Mouse (Mus musculus) cerebellum, adult 11 months (tissue): ENCODE results near the gene Thada.

Experiments
- DNase-seq: peaks from one replicate; pipeline ENCODE4 v3.0.0; 2022

Thada gene

DNA sequence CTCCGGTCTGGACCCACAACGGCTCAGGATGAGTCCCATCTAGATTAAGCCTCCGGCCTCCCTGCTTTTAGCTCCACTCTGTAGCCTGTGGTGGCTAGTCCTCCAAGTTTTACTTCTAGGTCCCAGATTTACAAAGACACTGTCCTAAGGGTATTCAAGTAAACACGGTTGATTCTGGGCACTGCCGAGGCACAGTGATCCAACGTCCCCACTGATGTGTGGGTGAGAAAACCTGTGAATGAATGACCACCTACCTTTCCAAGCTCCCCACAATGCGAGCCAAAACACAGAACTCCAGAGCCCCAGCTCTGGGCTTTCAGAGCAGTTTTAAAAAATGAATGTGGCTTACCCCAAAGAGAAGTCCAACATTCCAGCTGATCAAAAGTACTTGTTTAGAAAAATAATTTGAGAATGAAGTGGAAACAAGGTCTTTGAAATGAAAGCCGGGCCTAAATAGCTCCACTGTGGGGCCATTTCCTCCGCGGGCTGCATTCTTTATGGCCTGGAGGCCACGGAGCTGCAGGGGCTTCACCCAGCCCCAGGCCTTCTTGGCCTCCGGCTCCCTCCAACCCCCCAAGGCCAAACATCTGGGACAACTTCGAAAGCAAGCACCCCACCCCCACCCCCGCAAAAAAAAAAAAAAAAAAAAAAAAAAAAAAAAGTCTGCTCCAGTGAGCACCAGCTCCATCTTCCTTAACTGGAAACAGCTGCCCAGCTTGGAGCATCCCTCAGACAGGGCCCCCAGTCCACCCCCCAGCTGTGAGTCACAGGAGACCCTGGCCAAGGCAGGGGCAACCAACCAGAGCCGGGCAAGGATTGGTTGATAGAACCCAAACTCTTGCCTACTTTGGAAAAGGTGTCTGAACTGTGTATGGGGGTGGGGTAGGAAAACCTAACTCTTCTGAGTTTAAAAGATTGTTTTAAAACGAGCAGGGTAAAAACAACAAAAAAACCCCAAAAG, 283.4 kb downstream of the Thada start:
- no peak for DNase-seq

DNA sequence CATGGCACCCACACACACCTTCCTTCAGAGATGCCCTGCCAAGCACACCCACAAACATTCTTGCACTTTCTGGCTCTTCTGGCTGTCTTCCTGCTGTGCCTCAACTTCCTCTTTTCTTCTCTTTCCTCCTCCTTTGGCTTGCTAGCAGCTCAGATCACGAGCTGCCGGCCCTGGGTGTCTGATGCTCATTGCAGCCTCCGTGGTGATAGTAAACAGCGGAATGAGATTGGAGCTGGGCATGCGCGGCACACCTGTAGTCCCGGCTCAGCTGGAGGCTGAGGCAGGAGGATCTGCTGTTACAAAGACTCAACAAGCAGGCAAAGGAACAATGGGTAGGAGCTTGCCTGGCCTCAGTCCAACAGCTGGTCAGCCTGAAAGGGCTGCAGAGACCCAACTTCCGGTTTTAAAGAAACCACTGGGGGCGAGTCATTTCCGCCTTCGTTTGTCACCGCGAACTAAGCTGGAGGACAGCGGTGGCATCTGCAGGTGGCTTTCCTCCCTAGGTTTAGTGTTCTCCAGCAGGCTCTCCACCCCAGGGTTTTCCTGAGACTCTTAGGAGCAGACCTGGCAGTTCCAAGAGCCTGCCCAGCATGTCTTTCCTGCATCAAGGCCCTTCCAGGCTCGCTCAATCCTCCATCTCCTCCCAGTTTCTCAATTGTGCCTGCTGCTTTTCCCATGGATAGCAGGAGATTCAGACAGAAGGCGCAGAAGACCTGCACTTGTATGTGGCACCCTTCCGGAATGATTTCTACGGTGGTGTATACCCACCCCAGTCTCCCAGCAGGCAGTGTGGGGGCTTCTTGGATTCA, 284.3 kb downstream of the Thada start:
- no peak for DNase-seq

GRCm38 (mm10) chr17:84180715-84181501, 285.1 kb downstream of the Thada start:
- DNase-seq = no peak

DNA sequence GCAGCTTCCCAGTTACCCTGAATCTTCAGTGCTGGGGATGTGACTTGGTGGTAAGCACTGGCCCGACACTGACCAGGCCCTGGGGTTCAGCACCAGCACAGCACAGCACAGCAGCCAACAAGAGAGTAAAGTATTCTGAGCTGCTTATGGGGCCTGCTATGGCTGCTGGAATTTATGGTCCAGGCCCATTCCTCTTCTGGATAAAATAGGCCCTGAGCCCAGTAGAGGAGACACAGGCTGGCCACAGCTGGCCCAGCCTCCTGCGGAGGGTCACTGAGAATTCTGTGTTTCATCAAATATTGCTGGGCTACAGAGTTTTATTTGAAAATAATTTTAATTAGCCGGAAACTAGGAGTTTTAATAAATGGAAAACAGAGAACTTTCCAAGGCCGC, 286.0 kb downstream of the Thada start:
- no peak for DNase-seq

DNA sequence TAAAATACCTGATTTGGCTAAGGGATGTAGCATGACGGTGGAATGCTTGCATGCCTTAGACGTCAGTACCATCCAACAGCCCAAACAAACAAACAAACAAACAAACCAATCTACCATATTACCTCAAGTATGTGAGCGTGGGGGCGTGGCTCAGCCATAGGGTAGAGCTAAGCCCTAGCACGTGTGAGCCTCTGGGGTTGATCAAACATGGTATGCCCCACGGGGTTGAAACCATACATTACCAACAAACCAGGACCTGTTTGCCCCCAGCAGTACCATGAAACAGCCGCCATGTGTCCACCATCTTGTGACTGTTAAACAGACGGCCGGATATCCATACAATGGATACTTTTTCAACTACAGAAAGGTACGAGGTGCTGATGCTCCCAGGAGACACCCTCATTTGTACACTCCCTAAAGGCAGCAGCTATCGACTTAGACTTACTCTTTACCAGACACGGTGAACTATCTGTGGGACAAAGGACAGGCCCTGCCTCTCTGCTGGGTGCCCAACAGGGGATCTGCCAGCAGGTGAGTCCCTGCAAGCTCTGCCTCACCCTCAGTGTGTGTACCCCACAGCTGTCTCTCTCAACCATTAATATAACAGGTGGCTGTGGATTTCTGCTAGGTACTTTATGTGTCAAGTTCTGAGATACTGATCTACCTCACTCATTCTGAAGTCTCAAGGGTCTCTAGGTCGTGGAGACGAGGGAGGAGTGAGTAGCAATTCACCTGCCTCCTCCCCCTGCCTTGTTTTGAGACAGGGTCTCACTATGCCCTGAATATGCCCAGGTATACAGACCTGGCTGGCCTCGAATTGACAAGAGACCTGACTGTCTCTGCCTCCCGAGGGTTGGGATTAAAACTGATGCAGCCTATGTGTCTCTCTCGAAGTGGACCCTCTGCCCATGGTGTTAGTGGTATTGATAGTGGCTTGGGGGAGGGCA, 286.7 kb downstream of the Thada start:
- no peak for DNase-seq

DNA sequence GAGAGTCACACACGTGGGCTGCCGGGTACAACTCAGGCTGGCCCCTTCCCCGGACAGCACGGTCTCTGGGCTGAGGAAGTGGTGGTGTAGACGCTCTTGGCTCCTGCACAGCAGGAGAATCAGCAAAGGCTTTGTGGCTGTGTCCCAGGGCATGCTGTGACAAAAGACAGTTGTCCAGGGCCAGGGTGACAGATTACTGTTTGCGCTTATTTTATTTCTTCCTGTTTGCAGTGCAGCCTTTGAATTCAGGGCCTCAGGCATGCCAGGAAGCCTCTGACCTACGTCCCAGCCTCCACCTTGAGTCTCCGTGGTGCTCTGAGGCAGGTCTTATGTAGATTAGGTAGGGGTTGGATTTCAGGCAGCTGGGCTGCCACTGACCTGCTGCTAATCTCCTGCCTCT, 288.5 kb downstream of the Thada start:
- no peak for DNase-seq

- no peak for DNase-seq
These were observed 289.6 kb downstream of the Thada start for GRCm38 (mm10) chr17:84176446-84176845.

- DNase-seq = no peak
These were observed 290.8 kb downstream of the Thada start for GRCm38 (mm10) chr17:84175196-84175595.

- no peak for DNase-seq
These were observed 298.6 kb downstream of the Thada start for GRCm38 (mm10) chr17:84167377-84167776.

- DNase-seq = no peak
These were observed 299.7 kb downstream of the Thada start for GRCm38 (mm10) chr17:84166135-84166860.

DNA sequence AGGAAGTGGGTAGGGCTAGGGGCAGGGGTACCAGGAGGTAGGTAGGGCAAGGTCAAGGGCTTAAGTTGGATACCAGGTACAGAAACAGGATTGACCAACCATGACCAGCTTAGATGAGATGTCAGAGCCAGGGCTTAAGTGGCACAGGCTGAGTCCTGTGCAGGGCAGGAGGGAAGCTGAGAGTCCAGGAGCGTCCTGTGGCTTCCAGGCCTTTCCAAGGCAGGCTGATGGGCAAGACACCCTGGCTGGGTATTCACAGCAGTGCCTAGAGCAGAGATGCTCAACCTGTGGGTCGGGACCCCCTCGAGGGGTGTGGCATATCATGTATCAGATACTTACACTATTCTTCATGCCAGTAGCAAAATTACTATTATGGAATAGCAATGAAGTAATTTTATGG, 300.3 kb downstream of the Thada start:
- no peak for DNase-seq

GRCm38 (mm10) chr17:84164146-84164545, 301.9 kb downstream of the Thada start:
- no peak for DNase-seq

DNA sequence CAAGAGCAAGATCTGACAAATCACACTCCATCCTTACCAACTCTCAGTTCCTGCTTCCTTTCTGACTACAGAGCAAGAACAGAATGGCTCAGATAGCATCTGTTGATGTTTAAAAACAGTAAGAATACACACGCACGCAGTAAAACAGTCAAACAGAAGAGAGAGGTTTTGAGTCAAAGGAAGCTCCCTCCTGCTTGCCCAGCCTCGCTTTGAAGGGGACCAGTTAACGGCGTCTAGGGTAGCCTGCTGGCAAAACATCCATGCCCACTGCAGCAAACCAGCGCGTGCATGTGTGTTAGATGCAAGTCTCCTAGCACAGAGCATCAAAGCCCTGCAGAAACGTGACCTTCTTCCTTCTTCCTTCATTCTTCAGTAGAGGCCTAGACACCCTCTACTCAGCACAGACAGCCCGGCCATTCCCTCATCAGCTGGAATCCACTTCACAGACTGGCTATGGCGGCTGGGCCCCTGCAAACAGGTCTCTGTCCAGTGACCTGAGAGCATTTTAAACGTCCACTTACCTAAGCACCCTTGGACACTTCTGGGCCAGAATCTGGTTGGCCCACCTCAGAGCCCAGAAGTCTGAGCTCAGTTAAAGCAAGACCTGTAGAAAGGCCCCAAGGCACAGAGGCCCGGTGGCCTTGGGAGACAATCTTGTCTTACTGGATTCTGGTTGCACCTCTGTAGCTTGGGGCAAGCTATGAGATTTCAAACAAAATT, 302.8 kb downstream of the Thada start:
- DNase-seq = no peak

GRCm38 (mm10) chr17:84162211-84162760, 303.7 kb downstream of the Thada start:
- DNase-seq = no peak

GRCm38 (mm10) chr17:84161231-84161854, 304.7 kb downstream of the Thada start:
- no peak for DNase-seq

- DNase-seq = no peak
These were observed 307.1 kb downstream of the Thada start for GRCm38 (mm10) chr17:84158891-84159290.

- no peak for DNase-seq
These were observed 307.6 kb downstream of the Thada start for GRCm38 (mm10) chr17:84158461-84158795.

DNA sequence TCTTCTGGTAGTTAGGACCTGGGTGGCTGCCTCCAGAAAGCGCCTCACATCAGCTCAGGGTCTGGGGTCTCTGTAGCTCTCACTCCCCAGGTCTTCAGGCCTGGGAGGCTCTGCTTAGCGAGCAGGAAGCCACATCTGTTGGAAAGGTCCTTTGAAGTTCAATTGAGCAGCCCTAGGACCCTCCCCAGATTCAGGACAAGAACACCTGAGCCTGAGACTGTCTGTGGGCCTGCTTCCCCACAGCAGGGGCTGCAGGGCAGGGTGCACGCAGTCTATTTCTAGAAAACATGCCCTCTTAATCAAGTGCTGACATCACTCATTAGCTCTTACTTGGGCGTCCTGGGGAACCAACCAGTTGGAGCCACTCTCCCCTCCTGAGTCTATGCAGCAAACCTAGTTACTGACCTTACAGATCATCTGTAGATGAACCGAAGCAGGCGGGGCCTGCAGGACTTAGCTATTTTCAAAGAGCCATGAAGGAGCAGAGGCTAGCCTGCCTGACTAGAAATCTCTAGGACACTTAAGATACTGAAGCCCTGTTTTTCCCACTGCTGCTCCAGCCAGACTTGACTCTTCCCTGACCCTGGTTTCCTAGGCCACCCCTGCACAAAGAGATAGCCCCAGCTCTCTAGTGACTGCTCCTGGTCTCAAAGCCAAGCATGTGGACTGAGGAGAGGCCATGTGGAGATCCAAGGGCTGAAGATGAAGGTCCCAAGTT, 308.1 kb downstream of the Thada start:
- no peak for DNase-seq
